Mouse (Mus musculus): ENCODE results near the gene Stx19. TPM values are rescaled to one million over a fixed set of nuclear protein-coding genes. Genes with fewer than 3 reads are reported as not detected.
A peak's percentile ranks its signal among the peaks of the same experiment; 100 is the strongest.

Stx19 gene
- polyA plus RNA-seq, 2 experiments, result 0.36 to 1.3 TPM

DNA sequence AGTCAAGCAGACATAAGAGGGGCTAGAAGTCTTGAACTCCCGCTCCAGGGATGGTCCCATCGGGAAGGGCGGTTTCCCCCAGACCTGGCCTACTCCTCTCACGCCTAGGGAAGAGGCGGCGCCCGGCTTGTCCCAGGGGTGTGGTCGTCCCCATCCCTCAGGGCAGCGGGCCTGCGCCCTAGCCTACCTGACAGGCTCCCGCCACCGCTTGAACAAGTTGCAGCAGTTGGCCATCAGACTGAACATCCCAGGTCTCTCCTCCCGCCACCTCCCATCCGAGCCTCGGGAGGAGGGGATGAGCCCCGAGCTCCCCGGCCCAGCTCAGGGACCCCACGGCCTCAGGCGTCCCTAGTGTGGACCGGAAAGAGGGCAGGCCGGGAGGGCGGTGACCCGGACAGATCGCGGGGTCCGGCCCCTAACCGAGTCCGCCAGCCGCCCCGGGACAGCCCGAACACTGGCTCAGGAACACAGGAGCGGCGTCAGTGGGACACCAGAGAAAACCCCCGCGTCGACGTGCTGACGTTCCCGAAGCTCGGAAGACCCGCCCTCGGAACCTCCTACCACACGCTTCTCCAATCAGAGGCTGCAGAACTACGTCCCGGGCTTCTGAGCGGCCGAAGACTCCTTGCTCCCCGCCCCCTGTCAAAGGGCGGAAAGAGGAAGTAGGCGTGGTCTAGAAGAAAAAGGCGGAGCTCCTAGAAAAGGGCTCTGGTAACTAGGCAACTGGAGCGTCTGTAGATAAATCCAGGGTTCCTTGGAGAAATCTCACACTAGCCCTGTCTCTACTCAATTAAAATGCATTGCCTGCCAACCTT, 32.2 kb downstream of the Stx19 start, which contains the start of gene Arl13b:
Gene Arl13b (minus strand): TSS at position 543 of the 815 bp plus-strand sequence.
- H3K27me3 ChIP-seq (ENCODE audit: control insufficient read depth, insufficient read depth, low read length), result no peaks in the 10 kb centered on the region
- H3K4me1 ChIP-seq (ENCODE audit: control insufficient read depth, insufficient read depth, low read length), result peaks cover 8% of the 10 kb centered on the region; the same call in 1 of the 2 replicates
- 0 out of 2 replicates have a peak, but pooled peaks have one; percentile 24 for TF ChIP-seq POLR2A (IDR thresholded peaks at IDR 0.05; ENCODE audit: borderline replicate concordance, extremely low read depth, insufficient read depth, insufficient read length)
- peak within 1 kb of the TSS; percentile 77 for H3K4me3 ChIP-seq (replicated peaks; ENCODE audit: low read length)
- DNase-seq (ENCODE audit: low spot score) (peak; percentile 98), ATAC-seq (ENCODE audit: low FRiP score, low read depth) (peak; percentile 100)
- H3K27ac ChIP-seq (replicated peaks; ENCODE audit: low read depth, low read length), result peak within 1 kb of the TSS; percentile 55
- peak within 1 kb of the TSS; percentile 83 for H3K4me2 ChIP-seq (replicated peaks; ENCODE audit: low read depth, low read length, severe bottlenecking)
- H3K9me3 ChIP-seq (ENCODE audit: control insufficient read depth, low read length), result no peaks in the 10 kb centered on the region
- peak within 1 kb of the TSS; percentile 77 for H3K9ac ChIP-seq (ENCODE audit: low read depth, low read length, severe bottlenecking)
- no peaks in the 10 kb centered on the region for H3K36me3 ChIP-seq (ENCODE audit: control insufficient read depth, insufficient read depth, low read length)
- under 1% methylated on average over 52 of the region's 52 CpGs for WGBS

DNA sequence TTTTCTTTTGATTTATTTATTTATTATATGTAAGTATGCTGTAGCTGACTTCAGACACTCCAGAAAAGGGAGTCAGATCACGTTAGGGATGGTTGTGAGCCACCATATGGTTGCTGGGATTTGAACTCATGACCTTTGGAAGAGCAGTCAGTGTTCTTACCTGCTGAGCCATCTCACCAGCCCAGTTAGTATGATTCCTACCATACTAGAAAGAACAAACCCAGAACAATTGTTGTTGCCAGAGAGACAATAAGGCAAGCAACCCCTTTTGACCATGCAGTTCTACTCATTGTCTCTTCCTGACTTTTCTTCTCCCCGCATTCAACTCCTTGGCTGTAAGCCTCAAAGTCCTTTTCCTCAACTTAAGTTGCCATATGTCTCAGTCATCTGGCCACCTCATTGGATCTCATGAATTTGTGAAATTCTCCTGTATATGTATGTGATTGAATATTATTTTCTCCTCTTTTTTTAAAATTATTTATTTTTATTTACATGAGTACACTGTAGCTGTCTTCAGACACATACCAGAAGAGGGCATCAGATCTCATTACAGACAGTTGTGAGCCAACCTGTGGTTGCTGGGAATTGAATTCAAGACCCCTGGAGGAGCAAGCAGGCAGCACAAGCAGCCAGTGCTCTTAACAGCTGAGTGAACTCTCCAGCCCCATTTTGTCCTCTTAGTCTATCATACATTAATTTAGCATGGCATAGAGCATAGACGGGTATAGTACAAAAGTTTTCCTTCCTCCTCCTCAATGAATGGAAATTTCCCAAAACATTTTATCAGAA, 38.2 kb downstream of the Stx19 start:
- Histone ChIP-seq H3K27me3 (ENCODE audit: control insufficient read depth, insufficient read depth, low read length) (no peaks in the 10 kb centered on the region), H3K9ac (ENCODE audit: low read depth, low read length, severe bottlenecking) (no peak overlapping the region), H3K27ac (replicated peaks; ENCODE audit: low read depth, low read length) (no peak overlapping the region), H3K4me1 (ENCODE audit: control insufficient read depth, insufficient read depth, low read length) (no peaks in the 10 kb centered on the region), H3K36me3 (ENCODE audit: control insufficient read depth, insufficient read depth, low read length) (no peaks in the 10 kb centered on the region), H3K4me3 (replicated peaks; ENCODE audit: low read length) (no peak overlapping the region), H3K4me2 (replicated peaks; ENCODE audit: low read depth, low read length, severe bottlenecking) (no peak overlapping the region), H3K9me3 (ENCODE audit: control insufficient read depth, low read length) (no peaks in the 10 kb centered on the region)
- WGBS, result 87% methylated on average over 3 of the region's 3 CpGs
- DNase-seq (ENCODE audit: low spot score) (no peak), ATAC-seq (ENCODE audit: low FRiP score, low read depth) (no peak)
- TF ChIP-seq POLR2A (IDR thresholded peaks at IDR 0.05; ENCODE audit: borderline replicate concordance, extremely low read depth, insufficient read depth, insufficient read length), result no peak

DNA sequence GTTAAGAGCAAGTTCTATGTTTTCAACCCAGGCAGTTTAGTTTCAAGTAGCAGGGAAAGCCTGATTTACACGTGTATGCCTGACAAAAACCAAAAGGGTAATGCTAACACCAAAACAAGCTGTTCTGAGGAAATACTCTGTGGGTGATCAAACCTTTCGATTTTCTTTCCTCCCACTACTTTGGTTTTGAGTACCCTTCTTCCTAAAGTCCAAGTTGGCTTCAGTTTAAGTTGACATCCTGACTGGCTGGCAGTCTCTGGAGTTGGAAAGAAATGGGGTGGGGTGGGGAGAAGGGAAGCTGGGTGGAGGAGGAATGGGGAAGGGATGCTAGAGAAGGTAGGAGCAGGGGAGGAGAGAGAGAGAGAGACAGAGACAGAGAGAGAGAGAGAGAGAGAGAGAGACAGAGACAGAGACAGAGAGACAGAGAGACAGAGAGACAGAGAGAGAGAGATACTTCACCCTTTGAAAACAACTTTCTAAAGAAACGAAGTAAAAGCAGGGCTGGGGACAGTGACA, 39.2 kb downstream of the Stx19 start:
- DNase-seq (ENCODE audit: low spot score) (no peak), ATAC-seq (ENCODE audit: low FRiP score, low read depth) (peak; percentile 35; the same call in 1 of the 2 replicates)
- Histone ChIP-seq H3K36me3 (ENCODE audit: control insufficient read depth, insufficient read depth, low read length) (no peaks in the 10 kb centered on the region), H3K9ac (ENCODE audit: low read depth, low read length, severe bottlenecking) (peak overlapping the region; percentile 91), H3K9me3 (ENCODE audit: control insufficient read depth, low read length) (no peaks in the 10 kb centered on the region), H3K27me3 (ENCODE audit: control insufficient read depth, insufficient read depth, low read length) (no peaks in the 10 kb centered on the region), H3K4me1 (ENCODE audit: control insufficient read depth, insufficient read depth, low read length) (no peaks in the 10 kb centered on the region), H3K4me2 (replicated peaks; ENCODE audit: low read depth, low read length, severe bottlenecking) (peak overlapping the region; percentile 86), H3K4me3 (replicated peaks; ENCODE audit: low read length) (peak overlapping the region; percentile 61), H3K27ac (replicated peaks; ENCODE audit: low read depth, low read length) (peak overlapping the region; percentile 63; the same call in 1 of the 2 replicates)
- no peak for TF ChIP-seq POLR2A (IDR thresholded peaks at IDR 0.05; ENCODE audit: borderline replicate concordance, extremely low read depth, insufficient read depth, insufficient read length)
- WGBS, result 18% methylated on average over 3 of the region's 3 CpGs

DNA sequence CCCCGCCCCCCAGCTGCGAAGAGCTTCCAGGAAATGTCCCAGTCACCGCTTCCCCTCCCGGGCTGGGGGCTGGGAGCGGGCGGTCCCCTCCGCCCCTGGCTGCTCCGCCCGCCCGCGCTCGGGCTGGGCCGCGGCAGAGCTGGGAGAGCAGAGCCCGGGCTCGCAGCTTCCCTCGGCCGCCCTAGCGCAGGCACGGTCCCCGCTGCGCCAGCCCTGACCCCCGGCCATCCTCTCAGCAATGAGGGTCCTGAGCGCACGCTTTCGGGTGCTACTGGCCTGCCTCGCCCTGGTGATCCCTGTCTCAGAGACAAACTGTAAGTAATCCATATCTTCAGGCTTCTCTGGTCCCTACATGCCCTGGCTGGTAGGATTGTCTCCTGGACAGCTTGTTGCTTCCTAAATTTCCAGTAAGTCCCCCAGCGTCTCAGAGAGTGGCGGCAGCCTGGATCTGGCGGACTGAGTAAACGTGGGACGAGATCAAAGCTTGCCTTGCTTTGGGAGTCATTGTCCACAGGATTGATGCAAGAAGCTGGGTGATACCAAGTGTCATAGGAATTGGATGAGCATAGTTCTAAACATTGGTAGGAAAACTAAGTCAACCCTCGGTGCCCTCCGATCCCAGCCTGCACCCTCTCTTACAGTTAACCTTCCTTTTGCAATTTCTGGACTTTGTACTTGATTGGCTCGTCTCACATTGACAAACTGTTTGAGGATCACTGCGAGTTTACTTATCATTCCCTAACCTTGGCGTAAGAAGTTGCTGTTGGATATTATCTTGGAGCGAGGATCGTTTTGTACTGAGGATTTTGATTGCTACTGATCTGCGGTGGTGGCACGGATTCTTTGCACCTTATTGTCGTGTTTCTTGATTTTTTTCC, 40.0 kb downstream of the Stx19 start, which contains the start of gene Pros1:
Gene Pros1 (plus strand): TSS at position 117 of the 878 bp plus-strand sequence.
- Histone ChIP-seq H3K27me3 (ENCODE audit: control insufficient read depth, insufficient read depth, low read length) (no peaks in the 10 kb centered on the region), H3K9ac (ENCODE audit: low read depth, low read length, severe bottlenecking) (peak within 1 kb of the TSS; percentile 91), H3K4me1 (ENCODE audit: control insufficient read depth, insufficient read depth, low read length) (no peaks in the 10 kb centered on the region), H3K36me3 (ENCODE audit: control insufficient read depth, insufficient read depth, low read length) (no peaks in the 10 kb centered on the region), H3K9me3 (ENCODE audit: control insufficient read depth, low read length) (no peaks in the 10 kb centered on the region), H3K4me3 (replicated peaks; ENCODE audit: low read length) (peak within 1 kb of the TSS; percentile 61), H3K4me2 (replicated peaks; ENCODE audit: low read depth, low read length, severe bottlenecking) (peak within 1 kb of the TSS; percentile 86), H3K27ac (replicated peaks; ENCODE audit: low read depth, low read length) (peak within 1 kb of the TSS; percentile 63)
- DNase-seq (ENCODE audit: low spot score) (peak; percentile 51), ATAC-seq (ENCODE audit: low FRiP score, low read depth) (peak; percentile 92)
- peak; percentile 73; the same call in 1 of the 2 replicates for TF ChIP-seq POLR2A (IDR thresholded peaks at IDR 0.05; ENCODE audit: borderline replicate concordance, extremely low read depth, insufficient read depth, insufficient read length)
- 5% methylated on average over 28 of the region's 42 CpGs for WGBS

Measured in limb, embryonic 14.5 days (tissue).